Mouse (Mus musculus): ENCODE results near the gene Tmem190.

DNA sequence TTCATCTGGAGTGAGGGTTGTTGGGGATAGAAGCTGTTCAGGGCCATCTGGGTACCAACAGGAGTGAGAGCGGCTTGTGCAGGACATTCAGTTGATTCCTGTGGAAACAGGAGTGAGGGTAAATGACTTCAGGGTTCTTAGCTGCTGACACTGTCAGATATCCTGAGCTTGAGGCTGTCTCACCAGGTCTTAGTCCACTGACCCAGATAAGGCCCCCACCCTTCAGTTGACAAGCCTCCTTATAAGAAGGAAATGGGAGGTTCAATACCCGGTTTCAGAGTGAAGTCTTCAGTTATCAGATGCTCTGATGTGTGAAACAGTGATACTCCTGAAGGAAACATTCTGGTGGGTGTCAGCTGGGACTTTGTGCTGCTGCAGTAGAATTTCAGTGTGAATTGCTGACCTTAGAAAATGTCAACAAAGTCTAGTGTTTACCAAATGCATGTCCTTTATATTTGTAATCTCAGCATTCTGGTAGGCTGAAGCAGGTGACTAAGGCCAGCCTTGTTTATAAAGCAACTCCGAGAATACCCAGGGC lies 12.0 kb downstream of the Tmem190 start:
- TF ChIP-seq POLR2A (IDR thresholded peaks at IDR 0.05; ENCODE audit: control insufficient read depth, low read depth, low read length) (no peak), CTCF (IDR thresholded peaks at IDR 0.05; ENCODE audit: control insufficient read depth, insufficient read depth, insufficient replicate concordance, low read depth, low read length) (no peak)

Measured in testis, adult 2 months (tissue).